Mouse (Mus musculus): ENCODE measurements at regions not wholly inside any gene's neighbourhood (a gene's known extent, or its start where the extent isn't known, plus 50 kb on each side); places are given as distances from the start of the nearest gene placed in this dataset.

DNA sequence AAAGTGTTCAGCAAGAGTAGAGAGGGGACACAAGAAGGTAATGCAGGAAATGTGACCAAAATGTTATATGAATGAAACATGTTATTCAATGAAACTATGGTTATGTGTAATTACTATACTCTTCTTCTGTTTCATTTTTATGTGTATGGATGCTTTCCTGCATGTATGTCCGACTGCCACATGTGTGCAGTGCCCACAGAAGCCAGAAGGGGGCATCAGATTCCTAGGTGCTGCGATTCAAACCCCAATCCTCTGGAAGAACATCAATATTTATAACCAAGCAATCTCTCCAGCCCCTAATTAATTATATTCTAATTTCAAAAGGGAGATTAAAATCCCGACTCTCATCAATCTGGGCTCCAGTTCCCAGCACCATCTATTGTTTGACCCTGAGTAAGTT is 78.7 kb upstream of the Rbbp6 start:
- TF ChIP-seq CTCF (IDR thresholded peaks at IDR 0.05) (no peak), EP300 (IDR thresholded peaks at IDR 0.05) (no peak)
